Mouse (Mus musculus) neural tube, embryonic 11.5 days (tissue): ENCODE results near the gene Cep19. TPM values are rescaled to one million over a fixed set of nuclear protein-coding genes. Genes with fewer than 3 reads are reported as not detected.

Experiments
- ATAC-seq: fragments of 200-750 bp; cut with Nextera tagmentation; 2 replicates; pipeline ENCODE4 v1.8.0; 2017; ENCODE audit warnings: moderate number of reproducible peaks, mild to moderate bottlenecking, moderate TSS enrichment, moderate library complexity; ENCODE audit not compliant: insufficient read depth, low FRiP score, low TSS enrichment
- DNase-seq: peaks from one replicate; pipeline ENCODE4 v3.0.0-alpha.2; 2015; ENCODE audit warnings: low spot score
- H3K27ac ChIP-seq: fragments of 300-500 bp; sonication (generic); 2 replicates; pipeline ENCODE4 v1.5.1; 2014; ENCODE audit warnings: low read depth, mild to moderate bottlenecking, low read length
- H3K27me3 ChIP-seq: fragments of 300-500 bp; sonication (generic); 2 replicates; pipeline ENCODE4 v1.6.1; 2014; ENCODE audit warnings: mild to moderate bottlenecking, low read length, mixed read lengths; ENCODE audit not compliant: control insufficient read depth, insufficient read depth
- H3K36me3 ChIP-seq: fragments of 300-500 bp; sonication (generic); 2 replicates; pipeline ENCODE4 v1.6.1; 2014; ENCODE audit warnings: mild to moderate bottlenecking, low read length, moderate library complexity, mixed read lengths; ENCODE audit not compliant: control insufficient read depth, insufficient read depth
- H3K4me1 ChIP-seq: fragments of 300-500 bp; sonication (generic); 2 replicates; pipeline ENCODE4 v1.6.1; 2014; ENCODE audit warnings: low read length, mixed read lengths; ENCODE audit not compliant: control insufficient read depth, insufficient read depth
- H3K4me2 ChIP-seq: fragments of 300-500 bp; sonication (generic); 2 replicates; pipeline ENCODE4 v1.6.1; 2014; ENCODE audit warnings: low read depth, mild to moderate bottlenecking, moderate library complexity
- H3K4me3 ChIP-seq: fragments of 300-500 bp; sonication (generic); 2 replicates; pipeline ENCODE4 v1.5.1; 2014; ENCODE audit warnings: low read depth, low read length
- H3K9ac ChIP-seq: fragments of 300-500 bp; sonication (generic); 2 replicates; pipeline ENCODE4 v1.6.1; 2014; ENCODE audit warnings: mild to moderate bottlenecking, low read length
- H3K9me3 ChIP-seq: fragments of 300-500 bp; sonication (generic); 2 replicates; pipeline ENCODE4 v1.6.1; 2016; ENCODE audit warnings: low read length; ENCODE audit not compliant: control insufficient read depth
- WGBS: fragments of 180-500 bp; shearing (Covaris S2); extraction: QIAGEN DNeasy Blood & Tissue Kit; methylation state at CpG from one replicate; pipeline ENCODE4 v1.1.7; 2014; 5-methylcytosine and 5-hydroxymethylcytosine counted together
- polyA plus RNA-seq: library from polyadenylated mRNA; unstranded; fragments of >200 nt; fragmentation: Nextera tagmentation; extraction: Ambion mirVana; gene quantifications from 2 replicates; pipeline ENCODE4 v1.2.1, GENCODE M21; 2014

The Cep19 gene
- polyA plus RNA-seq, 1 experiment from 2014 or later, result 41.5 TPM

DNA sequence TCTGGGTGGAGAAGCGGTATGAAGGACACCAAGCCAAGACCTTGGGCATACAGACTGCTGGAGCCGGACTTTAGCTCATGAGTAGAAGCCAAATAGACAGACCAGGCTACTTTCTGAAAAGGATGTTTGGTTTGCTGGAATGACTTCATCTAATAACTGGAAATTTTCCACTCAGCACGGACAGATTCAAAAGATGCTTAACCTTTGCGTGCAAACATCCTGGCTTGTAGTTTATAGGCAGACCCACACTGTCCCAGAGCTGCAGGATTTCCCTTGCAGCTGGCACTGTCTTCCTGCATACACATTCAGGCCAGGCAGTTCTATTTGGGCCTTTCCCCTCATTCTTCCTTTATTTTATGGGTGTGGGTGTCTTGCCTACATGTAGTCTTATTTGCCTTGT lies 27.4 kb downstream of the Cep19 start:
- DNase-seq (no peak), ATAC-seq (no peak)
- Histone ChIP-seq H3K4me3 (no peak overlapping the region), H3K9me3 (no peaks in the 10 kb centered on the region), H3K36me3 (no peaks in the 10 kb centered on the region), H3K9ac (no peak overlapping the region), H3K4me1 (no peaks in the 10 kb centered on the region), H3K4me2 (no peak overlapping the region), H3K27ac (no peak overlapping the region), H3K27me3 (no peaks in the 10 kb centered on the region)
- 84% methylated on average over 4 of the region's 4 CpGs for WGBS

DNA sequence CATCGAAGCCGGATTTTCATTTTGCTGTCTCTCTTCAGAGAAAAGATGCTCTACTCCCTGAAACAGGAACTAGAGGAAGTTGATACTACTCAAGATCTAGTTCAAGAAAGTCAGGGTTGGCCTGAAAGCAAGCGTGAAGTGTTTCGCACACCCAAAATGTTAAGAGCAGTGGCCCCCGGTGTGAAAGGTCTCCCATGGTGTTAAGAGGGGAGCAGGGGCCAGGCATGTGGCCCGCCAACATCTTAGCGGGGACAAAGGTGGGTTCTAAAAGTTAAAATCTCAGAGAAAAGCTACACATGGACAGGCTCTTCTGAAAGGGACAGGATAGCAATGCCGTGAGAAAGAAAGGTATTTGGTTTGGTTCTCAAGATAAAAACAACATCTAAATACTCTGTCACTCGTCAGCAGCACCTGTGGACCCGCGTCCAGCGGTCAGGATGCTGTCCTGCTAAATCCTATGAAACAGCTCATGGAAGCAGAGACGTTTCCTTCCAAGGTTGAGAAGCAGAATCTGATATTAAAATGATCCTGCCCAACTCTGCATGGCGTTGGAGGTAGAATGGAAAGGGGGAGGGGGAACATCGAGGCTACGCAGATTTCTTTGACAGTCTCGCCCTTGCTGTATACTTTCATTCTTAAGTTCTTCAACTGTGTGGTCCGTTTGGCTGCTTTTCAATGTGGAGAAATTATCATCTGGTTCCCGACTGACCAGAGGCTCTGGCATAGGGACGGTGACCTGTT lies 30.0 kb downstream of the Cep19 start:
- H3K9ac ChIP-seq, result no peak overlapping the region
- H3K9me3 ChIP-seq, result no peaks in the 10 kb centered on the region
- no peak for ATAC-seq
- no peak for DNase-seq
- H3K4me3 ChIP-seq, result no peak overlapping the region
- no peaks in the 10 kb centered on the region for H3K27me3 ChIP-seq
- no peak overlapping the region for H3K4me2 ChIP-seq
- H3K27ac ChIP-seq, result no peak overlapping the region
- H3K4me1 ChIP-seq, result no peaks in the 10 kb centered on the region
- no peaks in the 10 kb centered on the region for H3K36me3 ChIP-seq
- 80% methylated on average over 20 of the region's 20 CpGs for WGBS

DNA sequence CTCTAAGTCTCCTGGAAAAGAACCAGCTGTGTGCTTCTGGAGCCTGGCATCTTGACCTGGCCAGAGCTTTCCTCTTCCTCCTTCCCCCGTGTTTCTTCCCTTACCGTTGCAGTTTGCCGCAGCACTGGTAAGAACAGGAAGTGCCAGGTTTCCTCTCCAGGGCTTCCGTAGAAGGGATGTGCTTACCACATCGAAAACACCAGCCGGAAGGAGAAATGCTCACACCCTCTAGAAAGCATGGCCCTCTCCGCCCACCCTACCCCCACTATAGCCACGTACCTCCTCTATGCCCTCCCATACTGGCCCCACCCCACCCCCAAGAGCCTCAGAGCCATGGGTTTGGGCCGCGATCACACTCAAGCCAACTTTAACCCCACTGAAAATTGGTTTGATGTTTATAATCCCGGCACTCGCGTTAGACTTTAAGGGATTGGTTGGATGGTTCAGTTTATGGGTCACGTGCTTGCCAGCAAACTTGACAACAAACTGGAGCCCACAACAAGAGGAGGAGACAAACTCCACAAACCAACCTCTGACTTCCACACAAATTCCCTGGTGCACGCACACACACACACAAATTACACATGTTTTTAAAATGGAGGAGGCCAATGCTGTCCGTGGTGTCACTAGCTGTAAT lies 30.7 kb downstream of the Cep19 start:
- WGBS, result 74% methylated on average over 16 of the region's 16 CpGs
- no peaks in the 10 kb centered on the region for H3K27me3 ChIP-seq
- DNase-seq (no peak), ATAC-seq (no peak)
- H3K4me2 ChIP-seq, result no peak overlapping the region
- H3K9me3 ChIP-seq, result no peaks in the 10 kb centered on the region
- no peaks in the 10 kb centered on the region for H3K4me1 ChIP-seq
- no peak overlapping the region for H3K4me3 ChIP-seq
- no peaks in the 10 kb centered on the region for H3K36me3 ChIP-seq
- H3K9ac ChIP-seq, result no peak overlapping the region
- no peak overlapping the region for H3K27ac ChIP-seq

DNA sequence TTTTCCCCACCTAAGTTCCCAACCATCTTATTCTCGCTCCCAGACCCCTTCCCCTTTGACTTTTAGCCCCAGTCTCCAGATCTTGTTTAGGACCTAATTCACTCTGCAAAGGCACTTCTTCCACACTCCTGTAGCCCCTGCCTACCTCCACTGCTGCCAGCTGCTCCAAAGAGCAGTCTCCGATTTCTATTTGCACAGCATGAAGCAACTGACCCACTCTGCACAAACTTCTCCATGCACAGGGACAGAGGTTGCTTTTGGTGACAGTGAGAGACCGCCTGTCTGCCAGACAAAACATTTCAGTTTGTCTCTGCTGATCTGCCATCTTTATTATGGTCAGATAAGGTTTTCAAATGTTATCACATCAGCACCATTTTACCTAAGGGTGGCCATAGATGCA lies 33.5 kb downstream of the Cep19 start:
- 80% methylated on average over 3 of the region's 3 CpGs for whole genome bisulfite sequencing
- Histone ChIP-seq H3K36me3 (no peaks in the 10 kb centered on the region), H3K4me1 (no peaks in the 10 kb centered on the region), H3K4me3 (no peak overlapping the region), H3K9me3 (no peaks in the 10 kb centered on the region), H3K4me2 (no peak overlapping the region), H3K27ac (no peak overlapping the region), H3K27me3 (no peaks in the 10 kb centered on the region), H3K9ac (no peak overlapping the region)
- DNase-seq, result no peak
- no peak for ATAC-seq

DNA sequence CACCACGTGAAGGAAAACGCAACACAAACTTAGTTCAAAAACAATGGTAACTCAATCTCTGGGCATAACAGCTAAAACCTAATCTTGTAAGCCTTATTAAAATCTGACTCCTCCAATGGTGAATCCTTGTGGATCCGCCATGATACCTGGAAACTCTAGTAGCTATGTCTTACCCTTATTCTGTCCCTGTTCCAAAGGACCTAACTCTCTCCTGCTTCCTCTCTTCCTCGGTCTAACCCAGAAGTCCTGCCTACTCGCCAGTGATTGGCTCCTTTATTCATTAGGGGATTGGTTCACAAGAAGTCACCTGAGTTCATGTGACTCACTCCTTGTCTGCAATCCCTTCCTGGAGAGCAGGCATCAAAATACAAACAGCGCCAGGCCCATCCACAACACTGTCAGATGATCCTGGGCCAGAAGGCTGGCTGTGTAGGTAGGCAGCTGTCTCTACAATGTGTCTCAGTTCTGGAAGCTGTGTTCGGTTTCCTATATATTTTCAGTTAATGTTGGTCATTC lies 36.3 kb downstream of the Cep19 start:
- H3K9me3 ChIP-seq, result no peaks in the 10 kb centered on the region
- H3K9ac ChIP-seq, result no peak overlapping the region
- ATAC-seq (no peak), DNase-seq (no peak)
- no peak overlapping the region for H3K4me2 ChIP-seq
- no peak overlapping the region for H3K27ac ChIP-seq
- no peak overlapping the region for H3K4me3 ChIP-seq
- no peaks in the 10 kb centered on the region for H3K36me3 ChIP-seq
- H3K4me1 ChIP-seq, result no peaks in the 10 kb centered on the region
- H3K27me3 ChIP-seq, result no peaks in the 10 kb centered on the region
- 84% methylated on average over 7 of the region's 7 CpGs for WGBS

DNA sequence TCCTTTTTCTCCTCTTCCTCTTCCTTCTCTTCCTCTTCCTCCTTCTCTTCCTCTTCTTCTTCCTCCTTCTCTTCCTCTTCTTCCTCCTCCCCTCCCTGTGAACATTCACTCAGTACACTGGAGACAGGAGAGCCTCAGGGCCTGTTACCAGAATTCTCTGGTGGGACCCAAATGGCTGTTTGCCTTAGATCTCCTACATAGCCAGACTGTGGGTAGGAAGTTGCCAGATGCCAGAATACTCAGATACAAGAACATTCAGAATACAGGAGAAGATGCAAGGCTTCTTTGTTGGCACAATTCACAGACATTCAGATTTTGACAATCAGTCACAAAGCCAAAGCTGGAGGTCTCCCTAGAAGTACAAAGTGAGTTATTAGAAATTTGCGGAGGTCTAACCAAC lies 39.4 kb downstream of the Cep19 start:
- 100% methylated on average over 1 of the region's 1 CpGs for WGBS
- Histone ChIP-seq H3K27ac (no peak overlapping the region), H3K4me2 (no peak overlapping the region), H3K27me3 (no peaks in the 10 kb centered on the region), H3K4me1 (no peaks in the 10 kb centered on the region), H3K4me3 (no peak overlapping the region), H3K36me3 (no peaks in the 10 kb centered on the region), H3K9me3 (0 out of 2 replicates have a peak, but pooled peaks cover 2% of the 10 kb centered on the region), H3K9ac (no peak overlapping the region)
- ATAC-seq, result no peak
- DNase-seq, result no peak

DNA sequence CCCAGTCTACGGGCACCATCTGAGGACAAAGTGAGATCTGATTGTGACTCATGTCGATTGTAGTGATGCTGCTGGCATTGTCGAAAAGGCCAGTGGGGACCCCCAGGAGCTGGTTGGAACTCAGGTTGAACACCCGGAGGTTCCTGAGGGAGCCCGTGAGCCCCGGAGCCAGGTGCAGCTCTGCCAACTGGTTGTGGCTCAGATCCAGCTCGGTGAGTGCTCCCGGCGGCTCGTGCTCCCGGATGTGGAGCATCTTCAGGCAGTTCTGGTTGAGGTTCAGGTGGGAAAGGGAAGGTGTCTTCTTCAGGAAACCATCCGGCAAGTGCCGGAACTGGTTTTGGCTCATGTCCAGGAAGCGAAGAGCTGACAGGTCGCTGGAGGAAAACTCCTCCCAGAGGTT lies 44.2 kb downstream of the Cep19 start:
- WGBS, result 92% methylated on average over 15 of the region's 15 CpGs
- no peak for DNase-seq

DNA sequence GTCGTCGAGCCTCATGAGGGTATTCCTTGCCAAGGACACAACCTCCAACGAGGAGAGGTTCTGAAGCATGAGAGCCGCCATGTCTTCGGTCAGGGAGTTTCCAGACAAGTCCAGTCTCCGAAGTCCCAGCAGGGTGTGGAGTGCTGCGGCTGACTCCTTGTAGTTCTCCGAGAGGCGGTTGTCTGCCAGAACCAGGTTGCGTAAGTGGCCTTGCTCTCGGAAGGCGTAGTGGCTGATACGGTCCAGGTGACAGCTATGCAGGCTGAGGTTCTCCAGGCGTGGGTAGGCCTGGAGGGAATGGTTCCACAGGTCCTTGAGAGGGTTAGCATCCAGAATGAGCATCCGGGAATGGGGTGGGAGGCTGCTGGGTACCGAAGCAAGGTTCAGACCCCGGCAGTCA lies 45.0 kb downstream of the Cep19 start:
- Histone ChIP-seq H3K9me3 (0 out of 2 replicates have a peak, but pooled peaks cover 2% of the 10 kb centered on the region), H3K4me2 (no peak overlapping the region), H3K27ac (no peak overlapping the region), H3K27me3 (no peaks in the 10 kb centered on the region), H3K4me3 (no peak overlapping the region), H3K9ac (no peak overlapping the region), H3K36me3 (no peaks in the 10 kb centered on the region), H3K4me1 (no peaks in the 10 kb centered on the region)
- DNase-seq (no peak), ATAC-seq (no peak)
- 89% methylated on average over 17 of the region's 17 CpGs for WGBS

More for the DNA sequence above, 44.2 kb downstream of the Cep19 start:
- Histone ChIP-seq H3K4me2 (no peak overlapping the region), H3K4me3 (no peak overlapping the region), H3K9me3 (0 out of 2 replicates have a peak, but pooled peaks cover 2% of the 10 kb centered on the region), H3K27me3 (no peaks in the 10 kb centered on the region), H3K4me1 (no peaks in the 10 kb centered on the region), H3K9ac (no peak overlapping the region), H3K27ac (no peak overlapping the region), H3K36me3 (no peaks in the 10 kb centered on the region)
- no peak for ATAC-seq
